Mouse (Mus musculus) MN1 (cell line): ENCODE data around the gene Daglb.
A peak's percentile ranks its signal among the peaks of the same experiment; 100 is the strongest.

Experiments used
- DNase-seq: peaks from one replicate; pipeline ENCODE4 v3.0.0-alpha.2; 2016; ENCODE audit warnings: low spot score

Gene Daglb

GRCm38 (mm10) chr5:143464100-143464756 is at the start of gene Daglb:
Gene Daglb, plus strand, starts transcription at chr5:143464584.
- DNase-seq, result peak; percentile 97

GRCm38 (mm10) chr5:143421484-143421883 is 42.9 kb upstream of the Daglb start:
- no peak for DNase-seq

GRCm38 (mm10) chr5:143422990-143423389 is 41.4 kb upstream of the Daglb start:
- DNase-seq, result no peak

- DNase-seq, result peak; percentile 71
These were observed 40.4 kb upstream of the Daglb start for GRCm38 (mm10) chr5:143423899-143424519.

GRCm38 (mm10) chr5:143434421-143434820 is 30.0 kb upstream of the Daglb start:
- DNase-seq, result peak; percentile 87

GRCm38 (mm10) chr5:143441298-143441697 is 23.1 kb upstream of the Daglb start:
- no peak for DNase-seq

GRCm38 (mm10) chr5:143441753-143442152 is 22.6 kb upstream of the Daglb start:
- DNase-seq, result no peak

GRCm38 (mm10) chr5:143463671-143464070 is 713 bp upstream of the Daglb start:
- DNase-seq, result no peak

- peak; percentile 46 for DNase-seq
These were observed 354 bp downstream of the Daglb start for GRCm38 (mm10) chr5:143464757-143465118.

GRCm38 (mm10) chr5:143465156-143466085 is 1.0 kb downstream of the Daglb start:
- DNase-seq, result peak; percentile 48

GRCm38 (mm10) chr5:143466891-143467669 is 2.7 kb downstream of the Daglb start:
- DNase-seq, result no peak

- DNase-seq, result no peak
These were observed 3.5 kb downstream of the Daglb start for GRCm38 (mm10) chr5:143467931-143468330.

- no peak for DNase-seq
These were observed 5.2 kb downstream of the Daglb start for GRCm38 (mm10) chr5:143469628-143470027.

GRCm38 (mm10) chr5:143470421-143471164 is 6.2 kb downstream of the Daglb start:
- peak; percentile 98 for DNase-seq

- DNase-seq, result no peak
These were observed 6.8 kb downstream of the Daglb start for GRCm38 (mm10) chr5:143471165-143471546.

- no peak for DNase-seq
These were observed 7.7 kb downstream of the Daglb start for GRCm38 (mm10) chr5:143471953-143472618.

GRCm38 (mm10) chr5:143475153-143475844 is 10.9 kb downstream of the Daglb start:
- DNase-seq, result no peak

- no peak for DNase-seq
These were observed 11.6 kb downstream of the Daglb start for GRCm38 (mm10) chr5:143476013-143476412.

GRCm38 (mm10) chr5:143477901-143478300 is 13.5 kb downstream of the Daglb start:
- DNase-seq, result no peak

GRCm38 (mm10) chr5:143484955-143485354 is 20.6 kb downstream of the Daglb start:
- no peak for DNase-seq
